Mouse (Mus musculus): ENCODE results near the gene Ttc34.

Gene Ttc34

DNA sequence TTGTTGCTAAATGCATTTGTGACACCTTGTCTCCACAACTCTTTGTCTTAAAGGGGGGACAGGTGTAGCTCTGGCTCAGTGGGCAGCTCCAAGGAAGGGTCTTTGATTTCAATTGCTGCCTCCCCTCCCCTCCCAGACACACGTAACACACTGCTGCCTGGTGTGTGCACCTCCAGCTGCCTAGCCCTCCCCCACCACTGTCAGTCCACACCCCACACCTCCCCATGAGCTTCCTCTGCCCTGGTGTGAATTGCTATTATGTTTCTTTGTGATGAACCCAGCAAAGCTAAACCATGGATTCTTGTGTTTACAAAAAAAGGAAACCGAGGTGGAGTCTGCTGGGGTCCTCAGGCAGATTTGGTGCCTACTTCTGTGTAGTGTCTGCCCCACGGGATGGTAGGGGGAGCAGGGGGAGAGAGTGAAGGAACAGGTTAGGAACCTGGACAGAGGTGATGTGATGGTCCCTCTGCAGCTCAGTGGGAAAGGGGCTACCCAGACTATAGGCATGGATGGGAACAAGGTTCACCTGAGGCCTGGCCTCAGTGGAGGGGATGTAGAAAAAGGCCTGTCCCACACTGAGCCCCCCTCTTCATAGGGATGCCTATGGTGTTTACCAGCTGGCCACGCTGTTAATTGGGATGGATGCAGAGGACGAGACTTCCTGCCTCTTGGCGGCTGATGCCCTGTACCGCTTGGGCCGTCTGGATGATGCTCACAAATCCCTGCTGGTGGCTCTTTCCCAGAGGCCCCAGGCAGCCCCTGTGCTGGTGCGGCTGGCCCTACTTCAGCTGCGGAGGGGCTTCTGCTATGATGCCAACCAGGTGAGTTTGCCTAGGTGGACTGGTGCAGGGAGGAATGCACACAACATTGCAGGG lies 20.3 kb downstream of the Ttc34 start:
- in situ Hi-C loops (cut with MboI, MseI): no loop called here

DNA sequence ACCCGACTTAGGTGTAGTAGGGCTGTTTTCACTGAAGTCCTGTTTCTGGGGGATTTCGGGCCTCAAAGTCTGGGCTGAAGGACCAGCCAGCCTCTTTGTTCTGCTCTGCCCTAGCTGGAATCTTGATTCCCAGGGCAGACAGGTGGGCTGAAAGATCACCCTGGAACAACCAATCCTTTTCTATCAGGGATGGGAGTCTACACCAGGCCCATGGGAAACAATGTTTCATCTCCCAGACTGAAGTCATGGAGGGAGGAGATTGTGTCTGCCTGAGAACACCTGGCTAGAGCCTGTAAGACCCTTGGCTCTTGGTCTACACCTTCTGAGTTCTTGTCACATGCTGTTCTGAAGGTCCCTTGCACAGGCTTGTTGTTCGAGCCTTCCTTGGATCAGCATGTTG lies 21.3 kb downstream of the Ttc34 start:
- in situ Hi-C loops (cut with MboI, MseI): no loop called here

DNA sequence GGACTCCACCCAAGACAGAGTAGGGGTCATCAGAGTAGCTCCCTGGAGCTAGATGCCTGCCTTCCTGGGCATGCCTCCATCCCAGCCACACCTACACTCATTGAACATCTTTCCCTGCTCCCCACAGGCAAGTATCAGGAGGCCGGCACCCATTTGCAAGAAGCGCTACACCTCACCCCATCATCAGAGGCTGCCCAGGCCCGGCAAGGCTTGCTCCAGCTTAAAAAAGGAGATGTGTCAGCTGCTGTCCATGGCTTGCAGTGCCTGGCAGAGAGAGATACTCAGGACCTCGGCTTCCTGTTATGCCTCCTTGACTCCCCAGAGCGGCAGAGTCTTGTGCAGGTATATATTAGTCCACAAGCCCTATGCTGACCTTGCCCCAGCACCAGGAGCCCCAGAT lies 24.7 kb downstream of the Ttc34 start:
- in situ Hi-C loops (cut with MboI, MseI): no loop called here

DNA sequence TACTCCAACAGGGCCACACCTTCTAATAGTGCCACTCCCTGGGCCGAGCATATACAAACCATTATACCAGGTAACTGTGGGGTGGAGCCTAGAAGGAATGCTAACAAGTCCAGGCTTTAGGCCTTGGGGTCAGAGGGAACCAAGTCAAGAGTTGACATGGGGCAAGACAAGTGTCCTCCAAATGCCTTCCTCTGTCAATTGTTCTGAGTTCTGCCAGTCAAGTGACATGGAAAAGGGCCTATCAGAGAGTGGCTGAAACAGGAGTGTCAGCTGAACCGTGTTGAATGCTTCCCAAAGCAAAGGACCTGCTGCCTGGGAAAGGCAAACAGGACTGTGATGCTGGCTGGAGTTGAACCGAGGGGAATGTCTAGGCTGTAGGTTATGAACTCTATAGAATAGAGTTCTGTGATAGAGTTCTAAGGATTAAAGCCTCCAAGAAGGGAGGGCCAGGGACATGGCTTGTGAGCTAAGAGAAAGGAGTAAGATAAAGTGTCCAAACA lies 26.2 kb downstream of the Ttc34 start:
- in situ Hi-C loops (cut with MboI, MseI): no loop called here

DNA sequence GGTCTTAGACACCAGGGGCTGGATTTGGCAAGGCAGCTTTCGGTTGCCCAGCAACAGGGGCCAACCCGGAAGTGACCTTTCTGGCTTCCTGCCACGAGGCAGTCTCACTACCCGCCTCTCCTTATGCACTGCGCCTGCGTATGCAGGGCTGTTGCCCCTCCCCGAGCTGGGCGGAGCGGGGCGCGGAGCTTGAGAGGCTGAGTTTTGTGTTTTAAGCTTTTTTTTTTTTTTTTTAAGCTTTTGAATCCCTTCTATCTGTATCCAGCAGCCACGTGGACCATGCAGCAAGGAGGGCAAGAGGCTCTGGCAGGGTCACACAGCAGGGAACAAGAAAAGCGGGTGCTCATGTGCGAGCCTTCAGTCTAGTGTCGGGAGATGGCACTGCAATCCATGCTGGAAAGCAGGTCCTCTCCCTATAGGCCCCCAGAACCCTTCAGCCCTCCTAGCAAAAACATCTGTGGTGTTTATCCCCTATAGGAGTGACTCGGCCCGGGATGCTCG lies 27.1 kb downstream of the Ttc34 start:
- in situ Hi-C loops (cut with MboI, MseI): no loop called here

DNA sequence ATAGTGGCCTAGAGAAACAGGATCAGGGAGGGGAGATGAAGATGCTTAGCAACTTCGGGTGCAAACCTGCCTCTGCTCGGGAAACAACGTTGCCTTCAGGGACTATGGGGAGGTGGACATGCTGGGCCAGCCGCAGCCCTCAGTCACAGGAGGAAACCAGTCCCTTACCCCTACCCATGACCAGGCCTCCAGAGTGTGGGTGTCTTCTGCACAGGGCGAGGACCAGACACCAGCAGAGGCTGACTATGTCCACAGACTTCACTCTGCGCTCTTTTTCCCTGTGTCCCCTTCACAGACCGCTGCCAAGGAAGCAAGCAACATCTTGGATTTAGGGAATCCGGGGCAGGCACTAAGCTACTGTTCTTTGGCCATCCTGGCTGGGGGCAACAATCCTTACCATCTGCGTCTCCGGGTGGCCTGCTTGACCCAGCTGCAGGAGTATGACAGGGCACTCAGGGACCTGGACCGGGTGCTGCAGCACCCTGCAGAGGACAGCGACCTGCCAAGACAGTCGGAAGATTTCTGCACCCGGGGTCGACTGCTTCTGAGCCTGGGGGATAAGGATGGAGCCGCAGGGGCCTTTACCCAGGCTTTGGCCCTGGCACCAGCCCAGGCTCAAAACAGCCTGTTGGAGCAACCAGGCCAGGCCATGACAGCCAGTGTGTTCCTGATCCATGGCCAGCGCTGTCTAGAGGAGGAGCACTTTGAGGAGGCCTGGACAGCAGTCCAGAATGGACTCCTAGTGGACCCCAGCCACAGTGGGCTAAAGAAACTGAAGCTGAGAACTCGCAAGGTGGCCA lies 27.9 kb downstream of the Ttc34 start:
- in situ Hi-C loops (cut with MboI, MseI): loop anchor here (5.0 kb wide), 2 partner anchors 187 to 202 kb away; partner anchors contain the start of gene Pex10 (in 1 of the 2)

DNA sequence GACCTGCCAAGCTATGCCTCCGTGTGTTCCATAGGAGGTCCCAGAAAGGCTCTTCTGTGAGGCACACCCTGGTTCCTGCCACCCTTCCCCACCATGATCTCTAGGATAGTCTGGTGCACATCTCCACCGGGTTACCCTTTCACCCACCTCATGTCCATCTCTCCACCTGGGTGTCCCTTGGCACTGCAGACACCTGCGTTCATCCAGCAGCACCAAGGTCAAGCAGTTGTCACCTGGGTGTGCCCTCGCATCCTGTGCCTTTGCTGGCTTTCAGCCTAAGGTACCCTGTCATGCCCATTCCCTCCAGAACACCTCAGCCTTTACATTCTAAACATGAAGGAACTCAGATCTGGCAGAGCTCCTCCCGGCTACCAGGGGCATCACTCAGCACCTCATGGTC lies 29.1 kb downstream of the Ttc34 start:
- in situ Hi-C loops (cut with MboI, MseI): loop anchor here (5.0 kb wide), 2 partner anchors 186 to 201 kb away; partner anchors contain the start of gene Pex10 (in 1 of the 2)

DNA sequence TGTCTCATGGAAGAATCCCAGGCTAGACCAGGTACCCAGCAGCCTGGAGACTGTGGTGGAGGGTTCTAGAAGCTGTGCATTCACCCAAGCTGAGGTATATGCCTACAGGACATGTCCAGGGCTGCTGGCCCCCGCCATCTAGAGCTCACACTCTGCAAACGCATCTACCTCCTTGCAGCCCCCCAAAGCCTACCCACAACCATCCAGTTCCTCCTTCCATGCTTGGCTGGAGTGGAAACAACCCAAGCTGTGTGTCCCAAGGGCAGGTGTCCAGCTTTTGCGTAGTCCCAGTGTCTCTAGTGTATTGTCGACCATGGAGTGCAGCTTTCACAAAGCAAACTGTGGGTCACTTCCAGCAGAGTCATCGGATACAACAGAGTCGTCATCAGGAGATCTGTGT lies 30.0 kb downstream of the Ttc34 start:
- in situ Hi-C loops (cut with MboI, MseI): loop anchor here (5.0 kb wide), 2 partner anchors 185 to 200 kb away; partner anchors contain the start of gene Pex10 (in 1 of the 2)

DNA sequence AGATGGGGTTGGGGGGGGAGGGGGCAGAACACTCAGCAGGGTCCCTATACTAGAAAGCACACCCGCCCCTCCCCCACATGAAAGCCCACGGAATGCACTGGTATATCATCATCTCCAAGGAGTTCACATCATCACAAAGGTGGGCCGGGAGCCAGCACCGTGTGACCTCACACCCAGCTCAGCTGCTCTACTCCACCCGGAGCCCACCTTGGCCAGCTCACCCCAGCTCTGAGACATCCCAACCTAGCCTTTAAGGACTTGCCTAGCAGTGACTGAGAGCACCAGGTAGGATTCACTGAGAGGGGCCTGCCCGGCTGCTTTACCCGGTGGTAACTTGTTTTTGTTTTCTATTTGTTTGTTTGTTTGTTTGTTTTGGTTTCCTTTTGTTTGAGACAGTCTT lies 32.2 kb downstream of the Ttc34 start, which contains the start of gene Mmel1:
Mmel1 (plus strand) TSS at position 146 of the 400 bp plus-strand sequence.
- in situ Hi-C loops (cut with MboI, MseI): loop anchor here (5.0 kb wide), 2 partner anchors 183 to 198 kb away; partner anchors contain the start of gene Pex10 (in 1 of the 2)

DNA sequence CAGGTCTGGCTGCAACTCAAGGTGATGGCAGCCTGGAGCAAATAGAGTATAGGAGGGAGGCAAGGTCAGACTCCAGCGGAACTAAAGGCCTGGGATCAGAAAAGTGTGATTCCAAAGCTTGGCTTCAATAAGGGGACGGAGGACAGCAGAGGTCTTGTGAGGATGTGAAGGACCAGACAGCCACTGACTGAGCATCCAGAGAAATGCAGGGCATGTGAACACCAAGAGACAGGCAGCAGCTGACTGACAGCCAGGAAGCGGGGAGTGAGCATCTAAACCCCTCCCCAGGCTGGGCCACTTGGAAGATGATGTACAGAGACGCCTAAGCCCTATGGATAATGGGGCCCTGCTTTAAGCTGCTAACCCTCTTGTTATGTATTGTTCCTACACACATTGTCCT lies 33.5 kb downstream of the Ttc34 start:
- in situ Hi-C loops (cut with MboI, MseI): loop anchor here in 1 of 2 experiments (5.0 kb wide), 1 partner anchor 48 kb away; no protein-coding TSS in a partner anchor

DNA sequence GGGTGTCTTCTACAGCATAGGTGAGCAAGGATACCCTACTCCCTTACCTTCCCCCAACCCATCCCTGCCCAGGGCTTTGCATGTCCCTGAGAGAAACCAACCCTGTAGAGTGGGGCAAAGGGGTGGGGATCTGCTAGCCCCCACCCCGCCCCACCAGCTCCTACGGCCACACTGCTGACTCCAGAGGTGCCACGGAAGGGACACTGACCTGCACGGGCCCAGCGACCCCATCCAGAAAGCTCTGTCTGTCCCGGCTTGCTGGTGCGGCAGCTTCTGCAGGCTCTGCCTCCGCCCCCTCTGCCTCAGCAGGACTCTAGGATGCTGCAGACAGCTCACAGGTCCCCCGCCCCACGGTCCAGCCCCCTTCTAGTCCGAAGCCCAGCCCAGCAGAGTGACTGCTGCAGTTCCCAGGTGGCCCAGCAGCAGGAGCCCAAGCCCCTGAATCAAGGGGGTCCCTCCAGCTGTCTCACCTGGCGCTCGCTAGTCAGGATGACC lies 34.5 kb downstream of the Ttc34 start:
- in situ Hi-C loops (cut with MboI, MseI): loop anchor here in 1 of 2 experiments (5.0 kb wide), 1 partner anchor 50 kb away; no protein-coding TSS in a partner anchor

DNA sequence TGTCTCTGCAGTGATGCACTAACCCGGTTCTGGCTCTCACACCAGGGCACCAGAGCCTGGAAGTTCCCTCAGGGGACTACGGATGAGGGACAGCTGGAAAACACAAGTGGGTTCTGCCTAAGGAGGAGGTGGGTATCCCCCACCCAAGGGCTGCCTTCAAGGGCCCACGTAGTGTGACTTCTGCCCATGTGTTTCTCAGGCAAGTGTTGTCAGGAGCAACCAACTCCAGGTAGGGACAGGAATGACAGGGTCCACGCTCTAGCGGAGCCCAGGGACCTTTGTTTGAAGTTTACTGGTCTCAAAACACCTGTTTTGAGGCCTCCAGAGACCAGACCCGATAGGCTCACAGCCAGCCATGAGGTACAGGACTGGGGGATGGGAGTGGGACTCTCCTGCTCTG lies 35.9 kb downstream of the Ttc34 start:
- in situ Hi-C loops (cut with MboI, MseI): loop anchor here in 1 of 2 experiments (5.0 kb wide), 1 partner anchor 51 kb away; no protein-coding TSS in a partner anchor

DNA sequence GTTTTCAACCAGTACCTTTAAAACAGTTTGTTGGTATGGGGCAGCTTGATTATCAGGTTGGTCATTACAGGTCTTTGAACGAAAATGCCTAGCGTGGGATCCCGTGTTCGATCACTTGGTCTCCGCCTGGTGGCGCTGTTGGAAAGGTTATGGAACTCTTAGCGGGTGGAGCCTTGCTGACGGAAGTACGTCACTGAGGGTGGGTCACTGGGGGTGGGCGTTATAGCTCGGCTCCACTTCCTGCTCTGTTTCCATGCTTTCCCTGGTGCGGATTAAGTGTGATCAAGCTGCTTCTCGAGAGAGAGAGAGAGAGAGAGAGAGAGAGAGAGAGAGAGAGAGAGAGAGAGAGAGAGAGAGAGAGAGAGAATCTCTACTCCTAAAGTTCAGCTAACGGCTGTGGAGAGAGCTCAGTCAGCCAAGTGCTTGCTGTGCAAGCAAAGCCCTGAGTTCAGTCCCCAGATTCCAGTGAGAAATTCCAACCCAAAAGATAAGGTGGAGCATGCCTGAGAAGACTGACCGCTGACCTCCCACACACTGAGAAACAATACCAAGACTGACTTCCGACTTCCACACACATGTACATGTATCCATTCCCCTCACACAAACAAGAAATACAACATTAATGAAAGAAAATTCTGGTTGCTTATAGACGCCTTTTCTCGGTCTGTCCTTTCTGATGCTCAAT lies 40.7 kb downstream of the Ttc34 start:
- in situ Hi-C loops (cut with MboI, MseI): loop anchor here in 1 of 2 experiments (5.0 kb wide), 1 partner anchor 74 kb away; no protein-coding TSS in a partner anchor

DNA sequence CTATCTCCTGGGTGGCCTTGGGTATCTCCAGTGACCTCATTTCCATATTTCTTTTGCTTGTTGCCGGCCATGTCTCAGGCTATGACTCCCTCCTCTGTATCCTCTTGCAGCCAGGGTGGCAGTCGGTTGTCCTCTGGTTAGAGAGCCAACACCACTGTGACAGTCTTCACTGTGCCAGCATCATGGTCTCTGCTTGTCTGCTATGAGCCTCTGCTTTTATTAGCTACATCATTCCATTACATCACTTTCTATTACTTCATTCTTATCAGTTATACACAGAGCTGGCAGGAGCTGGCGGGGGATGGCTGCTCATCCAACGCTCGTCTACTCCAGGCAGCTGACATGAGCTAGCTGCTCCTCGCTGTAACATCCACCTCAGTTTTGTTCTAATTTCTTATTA lies 43.5 kb downstream of the Ttc34 start:
- in situ Hi-C loops (cut with MboI, MseI): no loop called here

DNA sequence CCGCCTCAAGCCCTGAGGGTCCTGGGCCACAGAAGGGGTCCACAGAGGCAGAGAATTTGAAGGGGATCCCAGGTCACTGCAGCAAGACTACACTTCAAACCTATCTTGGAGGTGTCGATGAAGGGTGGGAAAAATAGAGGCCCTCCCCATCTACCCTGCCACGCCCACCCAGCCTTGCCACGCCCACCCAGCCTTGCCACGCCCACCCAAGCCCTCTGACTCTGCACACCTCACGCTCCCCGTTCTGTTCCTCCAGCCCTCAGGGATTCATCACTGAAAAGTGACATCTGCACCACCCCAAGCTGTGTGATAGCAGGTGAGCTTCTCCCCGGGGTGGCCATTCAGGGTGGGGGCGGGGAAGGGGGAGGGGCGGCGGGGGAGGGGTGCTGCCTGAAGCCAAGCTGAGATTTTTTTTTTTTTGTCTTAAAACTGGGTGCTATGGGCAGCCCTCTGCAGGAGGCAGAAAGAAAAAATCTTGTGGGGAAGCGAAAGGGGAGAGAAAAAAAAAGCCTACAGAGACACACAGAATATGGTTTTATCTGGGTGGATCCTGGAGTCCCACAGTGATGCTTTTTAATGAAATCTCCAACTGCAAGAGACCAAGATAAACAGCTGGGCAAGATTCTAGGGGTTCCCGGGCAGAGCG lies 44.9 kb downstream of the Ttc34 start:
- in situ Hi-C loops (cut with MboI, MseI): no loop called here

DNA sequence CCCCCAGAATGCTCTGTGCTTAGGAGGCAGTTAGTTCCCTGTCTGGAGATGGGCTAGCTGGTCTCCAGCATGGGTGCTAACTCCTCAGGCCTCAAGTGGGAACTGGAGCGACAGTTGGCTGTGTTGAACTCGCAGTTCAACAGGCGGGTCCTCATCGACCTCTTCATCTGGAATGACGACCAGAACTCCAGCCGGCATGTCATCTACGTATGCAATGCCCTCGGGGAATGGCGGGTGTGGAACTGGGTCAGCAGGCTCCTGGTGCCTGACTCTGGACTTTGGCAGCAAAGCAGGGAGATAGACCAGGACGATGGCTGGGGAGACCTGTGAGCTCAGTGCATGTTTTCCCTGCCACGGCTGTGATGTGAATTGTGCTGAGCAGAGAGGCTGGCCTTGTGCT lies 48.2 kb downstream of the Ttc34 start:
- in situ Hi-C loops (cut with MboI, MseI): no loop called here

DNA sequence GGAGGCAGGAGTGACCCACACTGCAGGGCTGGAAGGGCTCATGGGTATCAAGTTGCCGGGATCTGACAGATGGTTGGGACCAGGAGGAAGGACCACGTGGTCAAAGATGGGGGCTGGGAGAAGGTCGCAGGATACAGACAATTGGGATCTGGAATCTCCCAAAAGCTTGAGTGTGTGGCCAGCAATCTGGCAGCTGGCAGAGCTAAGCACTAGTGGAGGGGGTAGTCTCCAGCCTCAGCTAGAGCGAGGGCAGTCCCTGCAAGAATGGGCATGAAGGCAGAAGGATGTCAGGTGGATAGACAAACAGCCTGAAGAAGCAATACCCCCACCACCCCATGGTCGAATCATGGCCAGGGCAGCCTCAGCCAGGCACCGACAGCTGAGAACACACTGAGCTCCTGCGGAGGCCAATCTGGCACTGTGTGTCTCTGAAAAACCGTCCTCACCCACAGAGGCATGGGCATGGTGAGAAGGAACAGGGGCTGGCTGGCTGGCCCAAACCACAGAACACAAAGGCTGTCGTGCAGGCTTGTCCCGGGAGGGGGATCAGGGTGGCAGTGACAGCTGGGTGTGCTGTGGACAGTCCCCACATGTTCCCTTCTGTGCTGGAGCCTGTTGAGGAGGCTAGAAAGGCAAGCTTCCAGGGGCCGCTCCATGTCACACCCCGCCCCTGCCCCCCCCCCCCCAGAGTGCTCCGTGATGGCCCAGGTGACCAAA lies 49.8 kb downstream of the Ttc34 start:
- in situ Hi-C loops (cut with MboI, MseI): no loop called here

DNA sequence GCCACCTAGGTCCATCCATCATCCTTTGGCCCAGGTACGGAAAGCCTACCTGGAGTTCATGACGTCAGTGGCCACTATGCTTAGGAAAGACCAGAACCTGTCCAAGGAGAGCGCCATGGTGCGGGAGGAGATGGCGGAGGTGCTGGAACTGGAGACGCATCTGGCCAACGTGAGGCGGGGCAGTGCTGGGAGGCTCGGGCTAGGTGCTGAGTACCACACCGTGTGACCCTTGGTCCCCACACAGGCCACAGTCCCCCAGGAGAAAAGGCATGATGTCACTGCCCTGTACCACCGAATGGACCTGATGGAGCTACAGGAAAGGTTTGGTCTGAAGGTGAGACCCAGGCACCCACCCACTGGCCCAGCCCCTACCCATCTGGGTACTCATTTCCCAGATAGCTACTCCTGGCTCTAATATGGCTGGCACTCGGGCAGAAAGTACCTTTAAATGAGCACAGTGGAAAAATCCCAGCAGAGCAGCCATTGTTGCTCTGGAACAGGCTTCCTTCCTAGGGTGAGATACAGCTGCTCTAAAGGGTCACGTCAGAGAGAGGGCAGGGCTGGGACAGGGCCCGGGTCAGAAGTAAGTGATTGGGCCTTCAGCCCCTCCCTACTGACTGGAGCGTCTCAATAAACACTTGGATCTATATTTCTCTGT lies 50.5 kb downstream of the Ttc34 start:
- in situ Hi-C loops (cut with MboI, MseI): no loop called here

DNA sequence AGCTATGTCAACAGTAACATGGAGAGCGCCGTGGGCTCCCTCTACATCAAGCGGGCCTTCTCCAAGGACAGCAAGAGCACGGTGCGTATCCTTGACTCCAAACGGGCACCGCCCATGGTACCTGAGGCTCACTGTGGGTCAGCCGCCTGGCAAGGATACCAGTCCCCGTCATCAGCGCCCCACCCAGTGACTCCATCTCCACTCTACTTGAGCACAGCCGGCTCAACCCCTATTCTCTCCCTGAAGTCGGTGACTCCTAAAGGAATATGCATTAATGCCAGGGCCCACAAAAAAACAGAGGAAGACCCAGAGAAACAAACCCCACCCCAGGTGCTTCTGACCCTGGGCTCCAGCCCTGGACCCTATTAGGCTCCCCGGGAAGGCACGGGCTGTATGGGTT lies 53.6 kb downstream of the Ttc34 start:
- in situ Hi-C loops (cut with MboI, MseI): no loop called here
